Mouse (Mus musculus) cerebellum, adult 8-10 months (tissue): ENCODE results near the gene Gm4707.
"Not testable (repeated sequence)": the region's sequence is repeated elsewhere in the genome, so short reads cannot be mapped to it uniquely, and the experiment has no call there.

Experiments
- DNase-seq: peaks from one replicate; pipeline ENCODE4 v3.0.0; 2022

Gene Gm4707

DNA sequence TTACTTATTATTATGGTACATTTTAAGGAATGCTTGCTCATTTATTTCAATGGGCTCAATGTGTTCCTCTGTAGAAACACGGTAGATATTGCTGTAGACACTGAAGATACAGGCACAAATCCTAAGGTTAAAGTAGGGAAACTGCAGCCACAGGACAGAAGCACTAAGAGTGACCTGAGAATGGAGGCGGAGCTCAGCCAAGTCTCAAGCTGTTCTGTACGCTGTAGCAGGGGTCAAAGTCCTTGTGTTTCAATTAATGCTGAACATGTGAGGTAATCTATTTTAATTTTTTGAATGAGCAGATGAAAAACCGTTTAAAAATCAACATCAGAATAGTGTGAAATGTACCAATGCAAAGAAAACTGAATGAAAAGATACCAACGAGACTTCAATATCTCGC lies 16.4 kb downstream of the Gm4707 start:
- no peak for DNase-seq

DNA sequence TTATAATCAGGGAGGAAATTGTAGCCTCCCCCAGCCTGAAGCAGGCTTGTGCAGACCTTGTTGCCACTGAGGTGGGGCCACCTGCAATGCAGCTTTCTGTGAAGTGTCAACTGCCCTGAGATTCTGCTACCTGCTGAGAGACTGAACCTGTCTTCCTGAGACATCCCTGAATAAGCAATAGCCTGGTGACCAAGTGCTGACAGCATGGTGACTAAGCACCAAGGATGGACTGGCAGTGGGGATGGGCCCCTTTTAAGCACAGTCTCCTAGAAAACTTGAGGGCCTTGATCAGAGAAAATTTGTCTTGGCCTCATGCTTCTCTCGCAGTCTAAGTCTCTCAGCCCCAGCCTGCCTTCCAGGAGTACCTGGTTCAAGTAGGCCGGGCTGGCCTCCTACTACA lies 37.2 kb downstream of the Gm4707 start:
- DNase-seq: not testable (repeated sequence)

DNA sequence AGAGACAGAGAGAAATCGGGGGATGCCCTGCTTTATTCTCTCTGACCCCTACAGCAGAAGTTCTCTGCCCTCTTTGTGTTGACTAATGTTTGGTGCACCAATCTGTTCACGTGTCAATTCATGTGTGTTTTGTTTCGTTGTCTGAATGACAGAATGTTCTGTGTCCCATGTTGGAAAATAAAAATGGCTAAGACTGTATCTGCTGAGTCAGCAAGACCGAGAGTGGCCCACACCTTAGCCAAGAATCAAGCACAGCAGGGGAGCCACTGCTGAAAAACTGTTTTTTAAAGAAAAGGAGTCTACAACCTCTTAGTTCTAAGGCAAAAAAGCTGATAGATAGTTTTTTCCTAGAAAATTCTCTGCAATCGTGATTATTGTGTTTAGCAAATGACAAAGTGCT lies 40.3 kb downstream of the Gm4707 start:
- not testable (repeated sequence) for DNase-seq

DNA sequence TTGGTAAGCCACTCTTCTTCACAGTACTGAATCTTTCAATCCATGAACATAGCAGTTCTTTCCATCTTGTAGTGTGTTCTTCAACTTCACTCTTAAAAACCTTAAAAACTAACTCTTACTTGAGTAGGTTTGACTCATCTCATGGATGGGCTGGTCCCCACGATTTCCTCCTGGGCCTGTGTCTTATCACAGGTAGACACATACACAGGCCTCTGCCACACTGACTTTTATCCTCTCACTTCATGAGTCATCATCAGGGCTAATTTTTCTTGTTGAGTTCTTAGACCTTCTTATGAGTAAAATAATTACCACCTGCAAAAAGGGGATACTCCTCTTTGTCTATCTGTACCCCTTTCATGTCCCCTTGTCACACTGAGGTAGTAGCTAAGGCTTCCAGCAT lies 42.7 kb downstream of the Gm4707 start:
- no peak for DNase-seq
